Mouse (Mus musculus): ENCODE measurements around the gene Mtss1l. TPM values are rescaled to one million over a fixed set of nuclear protein-coding genes. Genes with fewer than 3 reads are reported as not detected.

Gene Mtss1l
- polyA plus RNA-seq, 1 experiment, result 161 TPM

GRCm38 (mm10) chr8:110705391-110706287 lies 15.6 kb upstream of the Mtss1l start:
- H3K4me1 ChIP-seq (ENCODE audit: control insufficient read depth, insufficient read depth, low read length), result peaks cover 12% of the 10 kb centered on the region
- TF ChIP-seq CTCF (IDR thresholded peaks at IDR 0.05; ENCODE audit: extremely low read depth, insufficient read depth, low read length), result no peak
- no peak for TF ChIP-seq POLR2A (IDR thresholded peaks at IDR 0.05; ENCODE audit: extremely low read depth, insufficient read depth, low read length)
- H3K27ac ChIP-seq (ENCODE audit: insufficient read depth, low read length), result no peak overlapping the region
- no peak overlapping the region for H3K4me3 ChIP-seq (ENCODE audit: insufficient read depth, low read length)

- no peak overlapping the region for H3K4me3 ChIP-seq (ENCODE audit: insufficient read depth, low read length)
- no peak overlapping the region for H3K27ac ChIP-seq (ENCODE audit: insufficient read depth, low read length)
- TF ChIP-seq CTCF (IDR thresholded peaks at IDR 0.05; ENCODE audit: extremely low read depth, insufficient read depth, low read length) (no peak), POLR2A (IDR thresholded peaks at IDR 0.05; ENCODE audit: extremely low read depth, insufficient read depth, low read length) (no peak)
- peaks cover 12% of the 10 kb centered on the region for H3K4me1 ChIP-seq (ENCODE audit: control insufficient read depth, insufficient read depth, low read length)
These were observed 14.9 kb upstream of the Mtss1l start for GRCm38 (mm10) chr8:110706288-110706870.

GRCm38 (mm10) chr8:110708429-110708828 lies 12.8 kb upstream of the Mtss1l start:
- H3K4me3 ChIP-seq (ENCODE audit: insufficient read depth, low read length), result no peak overlapping the region
- H3K4me1 ChIP-seq (ENCODE audit: control insufficient read depth, insufficient read depth, low read length), result peaks cover 11% of the 10 kb centered on the region
- TF ChIP-seq CTCF (IDR thresholded peaks at IDR 0.05; ENCODE audit: extremely low read depth, insufficient read depth, low read length), result no peak
- no peak for TF ChIP-seq POLR2A (IDR thresholded peaks at IDR 0.05; ENCODE audit: extremely low read depth, insufficient read depth, low read length)
- H3K27ac ChIP-seq (ENCODE audit: insufficient read depth, low read length), result no peak overlapping the region

- TF ChIP-seq CTCF (IDR thresholded peaks at IDR 0.05; ENCODE audit: extremely low read depth, insufficient read depth, low read length) (no peak), POLR2A (IDR thresholded peaks at IDR 0.05; ENCODE audit: extremely low read depth, insufficient read depth, low read length) (no peak)
- Histone ChIP-seq H3K4me1 (ENCODE audit: control insufficient read depth, insufficient read depth, low read length) (peaks cover 11% of the 10 kb centered on the region), H3K4me3 (ENCODE audit: insufficient read depth, low read length) (no peak overlapping the region), H3K27ac (ENCODE audit: insufficient read depth, low read length) (no peak overlapping the region)
These were observed 10.7 kb upstream of the Mtss1l start for GRCm38 (mm10) chr8:110710593-110710992.

- TF ChIP-seq CTCF (IDR thresholded peaks at IDR 0.05; ENCODE audit: extremely low read depth, insufficient read depth, low read length) (no peak), POLR2A (IDR thresholded peaks at IDR 0.05; ENCODE audit: extremely low read depth, insufficient read depth, low read length) (no peak)
- Histone ChIP-seq H3K4me1 (ENCODE audit: control insufficient read depth, insufficient read depth, low read length) (peaks cover 11% of the 10 kb centered on the region), H3K4me3 (ENCODE audit: insufficient read depth, low read length) (no peak overlapping the region), H3K27ac (ENCODE audit: insufficient read depth, low read length) (no peak overlapping the region)
These were observed 9.9 kb upstream of the Mtss1l start for GRCm38 (mm10) chr8:110711271-110711934.

- Histone ChIP-seq H3K27ac (ENCODE audit: insufficient read depth, low read length) (no peak overlapping the region), H3K4me1 (ENCODE audit: control insufficient read depth, insufficient read depth, low read length) (peaks cover 13% of the 10 kb centered on the region), H3K4me3 (ENCODE audit: insufficient read depth, low read length) (no peak overlapping the region)
- no peak for TF ChIP-seq POLR2A (IDR thresholded peaks at IDR 0.05; ENCODE audit: extremely low read depth, insufficient read depth, low read length)
These were observed 8.2 kb upstream of the Mtss1l start for GRCm38 (mm10) chr8:110713073-110713472.

- Histone ChIP-seq H3K27ac (ENCODE audit: insufficient read depth, low read length) (peak overlapping the region; percentile 62), H3K4me3 (ENCODE audit: insufficient read depth, low read length) (no peak overlapping the region), H3K4me1 (ENCODE audit: control insufficient read depth, insufficient read depth, low read length) (peaks cover 19% of the 10 kb centered on the region)
- TF ChIP-seq CTCF (IDR thresholded peaks at IDR 0.05; ENCODE audit: extremely low read depth, insufficient read depth, low read length) (no peak), POLR2A (IDR thresholded peaks at IDR 0.05; ENCODE audit: extremely low read depth, insufficient read depth, low read length) (no peak)
These were observed 6.3 kb upstream of the Mtss1l start for GRCm38 (mm10) chr8:110714827-110715519.

- Histone ChIP-seq H3K4me3 (ENCODE audit: insufficient read depth, low read length) (no peak overlapping the region), H3K4me1 (ENCODE audit: control insufficient read depth, insufficient read depth, low read length) (peaks cover 19% of the 10 kb centered on the region), H3K27ac (ENCODE audit: insufficient read depth, low read length) (peak overlapping the region; percentile 62)
- TF ChIP-seq CTCF (IDR thresholded peaks at IDR 0.05; ENCODE audit: extremely low read depth, insufficient read depth, low read length), result no peak
- no peak for TF ChIP-seq POLR2A (IDR thresholded peaks at IDR 0.05; ENCODE audit: extremely low read depth, insufficient read depth, low read length)
These were observed 5.2 kb upstream of the Mtss1l start for GRCm38 (mm10) chr8:110716075-110716474.

GRCm38 (mm10) chr8:110717131-110717530 lies 4.1 kb upstream of the Mtss1l start:
- no peak overlapping the region for H3K4me3 ChIP-seq (ENCODE audit: insufficient read depth, low read length)
- H3K4me1 ChIP-seq (ENCODE audit: control insufficient read depth, insufficient read depth, low read length), result peaks cover 19% of the 10 kb centered on the region
- no peak overlapping the region for H3K27ac ChIP-seq (ENCODE audit: insufficient read depth, low read length)
- TF ChIP-seq POLR2A (IDR thresholded peaks at IDR 0.05; ENCODE audit: extremely low read depth, insufficient read depth, low read length) (no peak), CTCF (IDR thresholded peaks at IDR 0.05; ENCODE audit: extremely low read depth, insufficient read depth, low read length) (no peak)
